Mouse (Mus musculus): ENCODE measurements around the gene Kif21a. TPM values are rescaled to one million over a fixed set of nuclear protein-coding genes. Genes with fewer than 3 reads are reported as not detected.

Gene Kif21a
- total and polyA plus RNA-seq, 2 experiments: 8.6 to 40.9 TPM

GRCm38 (mm10) chr15:91004726-91005125 is 45.0 kb downstream of the Kif21a start:
- Histone ChIP-seq H3K9ac (ENCODE audit: low read depth, low read length) (no peak overlapping the region), H3K36me3 (ENCODE audit: control insufficient read depth, insufficient read depth, low read length) (no peaks in the 10 kb centered on the region), H3K4me1 (ENCODE audit: control insufficient read depth, insufficient read depth, low read length) (peaks cover 14% of the 10 kb centered on the region), H3K27me3 (ENCODE audit: control insufficient read depth, insufficient read depth, low read length) (no peaks in the 10 kb centered on the region), H3K27ac (replicated peaks; ENCODE audit: insufficient read depth, low read depth, low read length) (no peak overlapping the region), H3K79me2 (ENCODE audit: control insufficient read depth, insufficient read depth, low read length) (peaks cover 41% of the 10 kb centered on the region; the same call in 1 of the 2 replicates), H3K4me3 (ENCODE audit: insufficient read depth, low read depth, low read length) (no peak overlapping the region)
- TF ChIP-seq POLR2A (IDR thresholded peaks at IDR 0.05; ENCODE audit: extremely low read depth, insufficient read depth, low read length) (no peak), CTCF (IDR thresholded peaks at IDR 0.05; ENCODE audit: low read depth, low read length) (no peak)
- peak; percentile 80 for DNase-seq (ENCODE audit: extremely low read depth, low read depth, low spot score)
- 43% methylated on average over 7 of the region's 7 CpGs for WGBS

GRCm38 (mm10) chr15:91001037-91001616 is 48.6 kb downstream of the Kif21a start:
- Histone ChIP-seq H3K36me3 (ENCODE audit: control insufficient read depth, insufficient read depth, low read length) (no peaks in the 10 kb centered on the region), H3K27me3 (ENCODE audit: control insufficient read depth, insufficient read depth, low read length) (no peaks in the 10 kb centered on the region), H3K27ac (replicated peaks; ENCODE audit: insufficient read depth, low read depth, low read length) (no peak overlapping the region), H3K4me1 (ENCODE audit: control insufficient read depth, insufficient read depth, low read length) (peaks cover 3% of the 10 kb centered on the region), H3K9ac (ENCODE audit: low read depth, low read length) (no peak overlapping the region), H3K79me2 (ENCODE audit: control insufficient read depth, insufficient read depth, low read length) (peaks cover 32% of the 10 kb centered on the region; the same call in 1 of the 2 replicates), H3K4me3 (ENCODE audit: insufficient read depth, low read depth, low read length) (no peak overlapping the region)
- TF ChIP-seq CTCF (IDR thresholded peaks at IDR 0.05; ENCODE audit: low read depth, low read length) (no peak), POLR2A (IDR thresholded peaks at IDR 0.05; ENCODE audit: extremely low read depth, insufficient read depth, low read length) (no peak)
- DNase-seq (ENCODE audit: extremely low read depth, low read depth, low spot score): no peak
- 95% methylated on average over 10 of the region's 10 CpGs for WGBS

- Histone ChIP-seq H3K27me3 (ENCODE audit: control insufficient read depth, insufficient read depth, low read length) (no peaks in the 10 kb centered on the region), H3K4me3 (ENCODE audit: insufficient read depth, low read depth, low read length) (no peak overlapping the region), H3K79me2 (ENCODE audit: control insufficient read depth, insufficient read depth, low read length) (peaks cover 28% of the 10 kb centered on the region; the same call in 1 of the 2 replicates), H3K4me1 (ENCODE audit: control insufficient read depth, insufficient read depth, low read length) (peaks cover 6% of the 10 kb centered on the region), H3K9ac (ENCODE audit: low read depth, low read length) (no peak overlapping the region), H3K27ac (replicated peaks; ENCODE audit: insufficient read depth, low read depth, low read length) (no peak overlapping the region), H3K36me3 (ENCODE audit: control insufficient read depth, insufficient read depth, low read length) (no peaks in the 10 kb centered on the region)
- TF ChIP-seq CTCF (IDR thresholded peaks at IDR 0.05; ENCODE audit: low read depth, low read length) (no peak), POLR2A (IDR thresholded peaks at IDR 0.05; ENCODE audit: extremely low read depth, insufficient read depth, low read length) (no peak)
- no peak for DNase-seq (ENCODE audit: extremely low read depth, low read depth, low spot score)
- WGBS: 86% methylated on average over 21 of the region's 21 CpGs
These were observed 49.3 kb downstream of the Kif21a start for GRCm38 (mm10) chr15:91000280-91001036.

GRCm38 (mm10) chr15:90992871-90993270 is 56.9 kb downstream of the Kif21a start:
- Histone ChIP-seq H3K9ac (ENCODE audit: low read depth, low read length) (no peak overlapping the region), H3K27ac (replicated peaks; ENCODE audit: insufficient read depth, low read depth, low read length) (no peak overlapping the region; the same call in 1 of the 2 replicates), H3K36me3 (ENCODE audit: control insufficient read depth, insufficient read depth, low read length) (peaks cover 4% of the 10 kb centered on the region; the same call in 1 of the 2 replicates), H3K79me2 (ENCODE audit: control insufficient read depth, insufficient read depth, low read length) (no peaks in the 10 kb centered on the region), H3K4me3 (ENCODE audit: insufficient read depth, low read depth, low read length) (no peak overlapping the region), H3K27me3 (ENCODE audit: control insufficient read depth, insufficient read depth, low read length) (no peaks in the 10 kb centered on the region), H3K4me1 (ENCODE audit: control insufficient read depth, insufficient read depth, low read length) (peaks cover 7% of the 10 kb centered on the region; the same call in 1 of the 2 replicates)
- TF ChIP-seq POLR2A (IDR thresholded peaks at IDR 0.05; ENCODE audit: extremely low read depth, insufficient read depth, low read length) (no peak), CTCF (IDR thresholded peaks at IDR 0.05; ENCODE audit: low read depth, low read length) (peak; percentile 30)
- peak; percentile 78 for DNase-seq (ENCODE audit: extremely low read depth, low read depth, low spot score)
- WGBS: 40% methylated on average over 2 of the region's 2 CpGs

- no peak overlapping the region for H3K9ac ChIP-seq (ENCODE audit: low read depth, low read length)
- H3K4me3 ChIP-seq (ENCODE audit: insufficient read depth, low read depth, low read length): no peak overlapping the region
- peaks cover 4% of the 10 kb centered on the region; the same call in 1 of the 2 replicates for H3K36me3 ChIP-seq (ENCODE audit: control insufficient read depth, insufficient read depth, low read length)
- 21% methylated on average over 14 of the region's 14 CpGs for WGBS
- DNase-seq (ENCODE audit: extremely low read depth, low read depth, low spot score): peak; percentile 96
- no peaks in the 10 kb centered on the region for H3K27me3 ChIP-seq (ENCODE audit: control insufficient read depth, insufficient read depth, low read length)
- no peaks in the 10 kb centered on the region for H3K79me2 ChIP-seq (ENCODE audit: control insufficient read depth, insufficient read depth, low read length)
- peaks cover 7% of the 10 kb centered on the region; the same call in 1 of the 2 replicates for H3K4me1 ChIP-seq (ENCODE audit: control insufficient read depth, insufficient read depth, low read length)
- H3K27ac ChIP-seq (replicated peaks; ENCODE audit: insufficient read depth, low read depth, low read length): no peak overlapping the region; the same call in 1 of the 2 replicates
- TF ChIP-seq CTCF (IDR thresholded peaks at IDR 0.05; ENCODE audit: low read depth, low read length) (no peak), POLR2A (IDR thresholded peaks at IDR 0.05; ENCODE audit: extremely low read depth, insufficient read depth, low read length) (no peak)
These were observed 57.4 kb downstream of the Kif21a start for GRCm38 (mm10) chr15:90992388-90992787.
